Mouse (Mus musculus) brain, embryonic 18.5 days (tissue): ENCODE results near the gene Fam210b.

ENCODE experiments used
- DNase-seq: peaks from one replicate; pipeline ENCODE4 v3.0.0-alpha.2; 2012; ENCODE audit warnings: low read depth, low spot score

The Fam210b gene

GRCm38 (mm10) chr2:172401116-172401825, 55.9 kb downstream of the Fam210b start:
- no peak for DNase-seq

GRCm38 (mm10) chr2:172404239-172404638, 58.9 kb downstream of the Fam210b start:
- DNase-seq: no peak

- DNase-seq: no peak
These were observed 59.6 kb downstream of the Fam210b start for GRCm38 (mm10) chr2:172405011-172405410.
